Mouse (Mus musculus) left cerebral cortex, adult 18-20 months (tissue): ENCODE data around the gene Fbn1. TPM values are rescaled to one million over a fixed set of nuclear protein-coding genes. Genes with fewer than 3 reads are reported as not detected.
"Not testable (repeated sequence)": the region's sequence is repeated elsewhere in the genome, so short reads cannot be mapped to it uniquely, and the experiment has no call there.

Experiments
- DNase-seq, 2 experiments: peaks; one replicate each; pipeline ENCODE4 v3.0.0; 2021 to 2022; ENCODE audit warnings: low spot score in 2 of 2, mixed read lengths in 1 of 2
- total RNA-seq, 2 experiments: library from RNA; stranded (reverse); gene quantifications; 2 replicates each; pipeline ENCODE4 v1.2.3; 2021

Fbn1 gene
- total RNA-seq, 2 experiments from 2014 or later: 4.5 to 5.0 TPM

GRCm38 (mm10) chr2:125301877-125302624 is 205.7 kb downstream of the Fbn1 start:
- peak in 1 of 2 experiments; percentile 5 for DNase-seq

GRCm38 (mm10) chr2:125298841-125299240 is 209.0 kb downstream of the Fbn1 start:
- DNase-seq: no peak

- DNase-seq: no peak
Observed at GRCm38 (mm10) chr2:125295526-125295925, 212.3 kb downstream of the Fbn1 start.

- DNase-seq: no peak
Observed at GRCm38 (mm10) chr2:125293969-125294491, 213.8 kb downstream of the Fbn1 start.

- no peak for DNase-seq
Observed at GRCm38 (mm10) chr2:125292616-125293015, 215.2 kb downstream of the Fbn1 start.

GRCm38 (mm10) chr2:125291101-125291500 is 216.7 kb downstream of the Fbn1 start:
- DNase-seq: no peak

- no peak for DNase-seq
Observed at GRCm38 (mm10) chr2:125290197-125290965, 217.4 kb downstream of the Fbn1 start.

- no peak for DNase-seq
Observed at GRCm38 (mm10) chr2:125285777-125286176, 222.0 kb downstream of the Fbn1 start.

- DNase-seq: no peak
Observed at GRCm38 (mm10) chr2:125282334-125283206, 225.2 kb downstream of the Fbn1 start.

- not testable (repeated sequence) for DNase-seq
Observed at GRCm38 (mm10) chr2:125279995-125280394, 227.8 kb downstream of the Fbn1 start.

GRCm38 (mm10) chr2:125278474-125278873 is 229.3 kb downstream of the Fbn1 start:
- DNase-seq: no peak

- no peak for DNase-seq
Observed at GRCm38 (mm10) chr2:125276692-125277091, 231.1 kb downstream of the Fbn1 start.

GRCm38 (mm10) chr2:125275617-125276016 is 232.2 kb downstream of the Fbn1 start:
- no peak for DNase-seq

- DNase-seq: no peak
Observed at GRCm38 (mm10) chr2:125268876-125269275, 238.9 kb downstream of the Fbn1 start.

GRCm38 (mm10) chr2:125263753-125264152 is 244.0 kb downstream of the Fbn1 start:
- DNase-seq: no peak

- DNase-seq: peak; percentile 10 to 12
Observed at GRCm38 (mm10) chr2:125263056-125263455, 244.7 kb downstream of the Fbn1 start.

GRCm38 (mm10) chr2:125260326-125260725 is 247.5 kb downstream of the Fbn1 start:
- DNase-seq: no peak

GRCm38 (mm10) chr2:125259230-125260120 is 248.3 kb downstream of the Fbn1 start:
- DNase-seq: no peak

- no peak for DNase-seq
Observed at GRCm38 (mm10) chr2:125255886-125256285, 251.9 kb downstream of the Fbn1 start.

GRCm38 (mm10) chr2:125254630-125255029 is 253.2 kb downstream of the Fbn1 start:
- DNase-seq: no peak
